Mouse (Mus musculus): Measurements from ENCODE around the gene Gnb3. TPM values are rescaled to one million over a fixed set of nuclear protein-coding genes. Genes with fewer than 3 reads are reported as not detected.
"Not testable (repeated sequence)": the region's sequence is repeated elsewhere in the genome, so short reads cannot be mapped to it uniquely, and the experiment has no call there.

Gnb3 gene
- polyA plus RNA-seq, 1 experiment from 2014 or later = 0.93 TPM

GRCm38 (mm10) chr6:124813496-124813895 lies 26.6 kb downstream of the Gnb3 start:
- Histone ChIP-seq H3K27me3 (no peaks in the 10 kb centered on the region), H3K4me2 (peak overlapping the region; percentile 81), H3K9ac (peak overlapping the region; percentile 85), H3K4me3 (peak overlapping the region; percentile 58), H3K4me1 (replicated peaks) (peaks cover 51% of the 10 kb centered on the region), H3K36me3 (peaks cover 58% of the 10 kb centered on the region), H3K9me3 (no peaks in the 10 kb centered on the region), H3K27ac (replicated peaks) (peak overlapping the region; percentile 86)
- 0% methylated on average over 18 of the region's 18 CpGs for WGBS
- peak; percentile 78 for ATAC-seq (ENCODE audit: low read depth)

- 21% methylated on average over 9 of the region's 9 CpGs for WGBS
- Histone ChIP-seq H3K36me3 (peaks cover 51% of the 10 kb centered on the region), H3K4me3 (peak overlapping the region; percentile 58), H3K27me3 (no peaks in the 10 kb centered on the region), H3K9ac (peak overlapping the region; percentile 85), H3K4me2 (peak overlapping the region; percentile 81), H3K4me1 (replicated peaks) (peaks cover 56% of the 10 kb centered on the region), H3K9me3 (no peaks in the 10 kb centered on the region), H3K27ac (replicated peaks) (peak overlapping the region; percentile 86)
- no peak for ATAC-seq (ENCODE audit: low read depth)
Measured at GRCm38 (mm10) chr6:124812848-124813247, 27.2 kb downstream of the Gnb3 start.

GRCm38 (mm10) chr6:124811701-124812560 lies 28.1 kb downstream of the Gnb3 start:
- no peak for ATAC-seq (ENCODE audit: low read depth)
- peaks cover 42% of the 10 kb centered on the region for H3K36me3 ChIP-seq
- H3K27ac ChIP-seq (replicated peaks) = no peak overlapping the region
- 88% methylated on average over 24 of the region's 24 CpGs for WGBS
- H3K9ac ChIP-seq = peak overlapping the region; percentile 85
- H3K4me3 ChIP-seq = peak overlapping the region; percentile 58
- no peaks in the 10 kb centered on the region for H3K9me3 ChIP-seq
- peaks cover 56% of the 10 kb centered on the region for H3K4me1 ChIP-seq (replicated peaks)
- H3K27me3 ChIP-seq = no peaks in the 10 kb centered on the region
- H3K4me2 ChIP-seq = peak overlapping the region; percentile 81

- Histone ChIP-seq H3K9me3 (no peaks in the 10 kb centered on the region), H3K36me3 (peaks cover 36% of the 10 kb centered on the region), H3K27me3 (no peaks in the 10 kb centered on the region), H3K27ac (replicated peaks) (no peak overlapping the region), H3K4me2 (no peak overlapping the region), H3K4me1 (replicated peaks) (peaks cover 59% of the 10 kb centered on the region), H3K4me3 (no peak overlapping the region), H3K9ac (no peak overlapping the region)
- ATAC-seq (ENCODE audit: low read depth) = no peak
- WGBS = 86% methylated on average over 4 of the region's 4 CpGs
Measured at GRCm38 (mm10) chr6:124811403-124811665, 28.7 kb downstream of the Gnb3 start.

- H3K4me3 ChIP-seq; H3K27me3 ChIP-seq; H3K9me3 ChIP-seq; H3K27ac ChIP-seq (replicated peaks); ATAC-seq (ENCODE audit: low read depth): not testable (repeated sequence)
- WGBS = 86% methylated on average over 11 of the region's 11 CpGs
- H3K9ac ChIP-seq = peak overlapping the region; percentile 1; the same call in 1 of the 2 replicates
- peaks cover 31% of the 10 kb centered on the region for H3K36me3 ChIP-seq
- peaks cover 64% of the 10 kb centered on the region for H3K4me1 ChIP-seq (replicated peaks)
- H3K4me2 ChIP-seq = peak overlapping the region; percentile 92; the same call in 1 of the 2 replicates
Measured at GRCm38 (mm10) chr6:124810566-124811402, 29.3 kb downstream of the Gnb3 start.

GRCm38 (mm10) chr6:124809775-124810538 lies 30.1 kb downstream of the Gnb3 start:
- peaks cover 68% of the 10 kb centered on the region for H3K4me1 ChIP-seq (replicated peaks)
- WGBS = 46% methylated on average over 14 of the region's 14 CpGs
- peak overlapping the region; percentile 50 for H3K4me3 ChIP-seq
- H3K4me2 ChIP-seq = peak overlapping the region; percentile 92
- peaks cover 22% of the 10 kb centered on the region for H3K36me3 ChIP-seq
- H3K27ac ChIP-seq (replicated peaks) = 0 out of 2 replicates have a peak overlapping the region, but pooled peaks have one; percentile 14
- no peaks in the 10 kb centered on the region for H3K9me3 ChIP-seq
- peak overlapping the region; percentile 75 for H3K9ac ChIP-seq
- 0 out of 2 replicates have a peak, but pooled peaks have one; percentile 0 for ATAC-seq (ENCODE audit: low read depth)
- H3K27me3 ChIP-seq = no peaks in the 10 kb centered on the region

- H3K27me3 ChIP-seq = no peaks in the 10 kb centered on the region
- H3K4me1 ChIP-seq (replicated peaks) = peaks cover 60% of the 10 kb centered on the region
- 0 out of 2 replicates have a peak, but pooled peaks have one; percentile 2 for ATAC-seq (ENCODE audit: low read depth)
- H3K27ac ChIP-seq (replicated peaks) = peak overlapping the region; percentile 78
- peak overlapping the region; percentile 50 for H3K4me3 ChIP-seq
- peak overlapping the region; percentile 75 for H3K9ac ChIP-seq
- WGBS = under 1% methylated on average over 35 of the region's 35 CpGs
- H3K9me3 ChIP-seq = no peaks in the 10 kb centered on the region
- peak overlapping the region; percentile 92 for H3K4me2 ChIP-seq
- peaks cover 21% of the 10 kb centered on the region for H3K36me3 ChIP-seq
Measured at GRCm38 (mm10) chr6:124809052-124809774, 30.9 kb downstream of the Gnb3 start.

- ATAC-seq (ENCODE audit: low read depth) = peak; percentile 11
- Histone ChIP-seq H3K27ac (replicated peaks) (peak within 1 kb of the TSS; percentile 78), H3K4me3 (peak within 1 kb of the TSS; percentile 50), H3K4me1 (replicated peaks) (peaks cover 58% of the 10 kb centered on the region), H3K27me3 (no peaks in the 10 kb centered on the region), H3K36me3 (peaks cover 21% of the 10 kb centered on the region), H3K9me3 (no peaks in the 10 kb centered on the region), H3K4me2 (peak within 1 kb of the TSS; percentile 92), H3K9ac (peak within 1 kb of the TSS; percentile 75)
- 5% methylated on average over 28 of the region's 29 CpGs for WGBS
Measured at GRCm38 (mm10) chr6:124808358-124809012, 31.6 kb downstream of the Gnb3 start, which contains the start of gene Spsb2. Gene Spsb2 (plus strand): TSS chr6:124808661.

GRCm38 (mm10) chr6:124807986-124808357 lies 32.1 kb downstream of the Gnb3 start:
- H3K27me3 ChIP-seq = no peaks in the 10 kb centered on the region
- H3K4me1 ChIP-seq (replicated peaks) = peaks cover 54% of the 10 kb centered on the region
- no peak for ATAC-seq (ENCODE audit: low read depth)
- H3K4me3 ChIP-seq = peak overlapping the region; percentile 50; the same call in 1 of the 2 replicates
- H3K27ac ChIP-seq (replicated peaks) = peak overlapping the region; percentile 78; the same call in 1 of the 2 replicates
- peaks cover 21% of the 10 kb centered on the region for H3K36me3 ChIP-seq
- no peaks in the 10 kb centered on the region for H3K9me3 ChIP-seq
- H3K9ac ChIP-seq = peak overlapping the region; percentile 75
- peak overlapping the region; percentile 92 for H3K4me2 ChIP-seq
- 84% methylated on average over 6 of the region's 6 CpGs for WGBS

- Histone ChIP-seq H3K9ac (no peak overlapping the region), H3K27me3 (no peaks in the 10 kb centered on the region), H3K4me1 (replicated peaks) (peaks cover 48% of the 10 kb centered on the region), H3K4me2 (no peak overlapping the region), H3K27ac (replicated peaks) (no peak overlapping the region), H3K9me3 (no peaks in the 10 kb centered on the region), H3K36me3 (peaks cover 20% of the 10 kb centered on the region), H3K4me3 (no peak overlapping the region)
- ATAC-seq (ENCODE audit: low read depth) = no peak
- 91% methylated on average over 4 of the region's 4 CpGs for WGBS
Measured at GRCm38 (mm10) chr6:124807366-124807765, 32.7 kb downstream of the Gnb3 start.

Measured in neural tube, embryonic 13.5 days (tissue).